Mouse (Mus musculus) layer of hippocampus, adult 9-11 months (tissue): ENCODE data around the gene Sf1.

Experiments
- DNase-seq: peaks from one replicate; pipeline ENCODE4 v3.0.0; 2022

Gene Sf1

GRCm38 (mm10) chr19:6363411-6364240 is at the start of gene Sf1:
Gene Sf1 (plus strand): TSS chr19:6363690.
- peak; percentile 100 for DNase-seq

GRCm38 (mm10) chr19:6313796-6314195 is 49.7 kb upstream of the Sf1 start:
- DNase-seq: no peak

- DNase-seq: no peak
Measured at GRCm38 (mm10) chr19:6314513-6314912, 49.0 kb upstream of the Sf1 start.

- DNase-seq: no peak
Measured at GRCm38 (mm10) chr19:6315573-6315972, 47.9 kb upstream of the Sf1 start.

- DNase-seq: no peak
Measured at GRCm38 (mm10) chr19:6318145-6318544, 45.3 kb upstream of the Sf1 start.

- no peak for DNase-seq
Measured at GRCm38 (mm10) chr19:6321358-6321757, 42.1 kb upstream of the Sf1 start.

GRCm38 (mm10) chr19:6321786-6322621 is 41.5 kb upstream of the Sf1 start:
- DNase-seq: no peak

- no peak for DNase-seq
Measured at GRCm38 (mm10) chr19:6324751-6325150, 38.7 kb upstream of the Sf1 start.

- no peak for DNase-seq
Measured at GRCm38 (mm10) chr19:6331178-6331577, 32.3 kb upstream of the Sf1 start.

- DNase-seq: no peak
Measured at GRCm38 (mm10) chr19:6331719-6332516, 31.6 kb upstream of the Sf1 start.

GRCm38 (mm10) chr19:6333761-6334595 is 29.5 kb upstream of the Sf1 start:
- no peak for DNase-seq

- DNase-seq: peak; percentile 98
Measured at GRCm38 (mm10) chr19:6334673-6335457, 28.6 kb upstream of the Sf1 start, which contains the start of gene Men1. Gene Men1 (plus strand): TSS chr19:6334979.

GRCm38 (mm10) chr19:6335458-6335827 is 28.0 kb upstream of the Sf1 start:
- no peak for DNase-seq

GRCm38 (mm10) chr19:6336920-6337319 is 26.6 kb upstream of the Sf1 start:
- DNase-seq: no peak

GRCm38 (mm10) chr19:6338171-6338570 is 25.3 kb upstream of the Sf1 start:
- no peak for DNase-seq

GRCm38 (mm10) chr19:6338716-6339115 is 24.8 kb upstream of the Sf1 start:
- DNase-seq: no peak

- no peak for DNase-seq
Measured at GRCm38 (mm10) chr19:6339191-6339590, 24.3 kb upstream of the Sf1 start.

- DNase-seq: no peak
Measured at GRCm38 (mm10) chr19:6339890-6340504, 23.5 kb upstream of the Sf1 start.

GRCm38 (mm10) chr19:6340524-6341452 is 22.7 kb upstream of the Sf1 start, which contains the start of gene Map4k2:
Gene Map4k2 (plus strand): TSS chr19:6341135.
- DNase-seq: peak; percentile 82
